Mouse (Mus musculus): ENCODE measurements around the gene Lrrk1.

DNA sequence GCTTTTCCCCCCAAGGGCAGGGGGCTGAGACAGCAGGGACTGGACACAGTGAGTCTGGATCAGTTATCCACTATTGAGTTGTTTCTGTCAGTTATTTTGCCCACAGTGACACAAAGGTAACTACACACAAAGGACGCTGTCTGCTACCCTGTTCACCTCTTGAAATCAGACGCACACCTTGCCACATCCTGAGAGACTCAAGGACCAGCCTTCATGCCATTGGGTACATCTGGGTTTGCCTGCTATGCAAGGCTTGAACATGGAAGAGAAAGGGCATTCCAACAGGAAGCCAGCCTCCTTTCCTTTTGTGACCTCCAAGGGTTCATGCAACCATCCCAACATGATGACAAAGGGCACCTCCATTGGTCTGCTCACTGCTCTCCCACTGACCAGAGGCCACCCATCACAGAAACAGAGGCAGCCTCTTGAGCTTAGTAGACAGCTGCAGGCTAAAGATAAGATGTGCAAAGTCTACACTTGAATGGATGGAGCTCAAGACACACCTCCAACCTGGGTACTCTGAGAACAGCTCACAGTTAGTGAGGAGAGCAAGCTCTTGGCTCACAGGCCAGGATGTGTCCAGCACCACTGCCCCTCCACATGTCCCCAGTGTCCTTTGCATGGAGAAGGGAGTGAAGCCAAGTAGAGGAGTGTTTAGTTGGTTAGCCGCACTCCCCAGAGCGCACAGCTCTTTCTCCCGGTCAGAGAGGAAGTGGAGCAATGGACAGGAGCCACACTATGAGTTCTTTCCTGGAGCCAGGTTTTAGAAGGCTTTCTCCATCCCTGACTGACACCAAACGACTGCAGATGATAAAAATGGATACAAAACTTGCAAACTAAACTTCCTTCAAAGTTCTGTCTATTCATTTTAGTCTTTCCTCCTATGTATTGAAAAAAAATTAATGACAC is 121.0 kb downstream of the Lrrk1 start:
- no peak for TF ChIP-seq CTCF (conservative IDR thresholded peaks at IDR 0.05 in 1 of 2, IDR thresholded peaks at IDR 0.05 in 1 of 2; ENCODE audit: low read depth in 2 of 2, low read length in 2 of 2)
- no peak for TF ChIP-seq NELFE (IDR thresholded peaks at IDR 0.05; ENCODE audit: low read depth, low read length)
- no peak for TF ChIP-seq EP300 (IDR thresholded peaks at IDR 0.05; ENCODE audit: low read length)
- TF ChIP-seq POLR2A (IDR thresholded peaks at IDR 0.05; ENCODE audit: low read depth, low read length): no peak
- TF ChIP-seq ZKSCAN1 (IDR thresholded peaks at IDR 0.05; ENCODE audit: borderline replicate concordance, low read depth, low read length): no peak

Measured in CH12.LX (cell line).